Mouse (Mus musculus): ENCODE data around the gene Fra10ac1.

Fra10ac1 gene

GRCm38 (mm10) chr19:38223905-38224684 lies at the start of gene Fra10ac1:
Gene Fra10ac1, minus strand, starts transcription at chr19:38224156.
- peak; percentile 90 to 94 for DNase-seq (ENCODE audit: low spot score in 2 of 2)

DNA sequence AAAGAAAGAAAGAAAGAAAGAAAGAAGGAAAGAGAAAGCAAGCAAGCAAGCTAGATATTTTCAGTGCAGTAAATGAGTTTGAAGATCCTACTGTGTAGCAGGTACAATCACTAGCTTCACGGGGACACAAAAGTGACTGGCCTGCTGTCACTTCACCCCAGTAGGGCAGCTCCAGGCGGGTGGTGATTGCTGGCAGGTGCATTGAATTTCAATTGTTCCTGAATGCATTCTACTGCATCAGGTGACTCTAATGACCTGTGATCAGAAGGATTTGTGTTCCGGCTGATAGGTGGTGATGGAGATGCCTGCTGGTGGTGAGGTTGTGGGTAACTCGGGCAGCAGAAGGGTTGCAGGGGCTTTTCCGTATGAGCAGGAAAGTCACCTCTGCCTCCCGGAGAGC lies 47.1 kb upstream of the Fra10ac1 start:
- DNase-seq (ENCODE audit: low spot score in 2 of 2): no peak

GRCm38 (mm10) chr19:38267469-38267868 lies 43.5 kb upstream of the Fra10ac1 start:
- no peak for DNase-seq (ENCODE audit: low spot score in 2 of 2)

DNA sequence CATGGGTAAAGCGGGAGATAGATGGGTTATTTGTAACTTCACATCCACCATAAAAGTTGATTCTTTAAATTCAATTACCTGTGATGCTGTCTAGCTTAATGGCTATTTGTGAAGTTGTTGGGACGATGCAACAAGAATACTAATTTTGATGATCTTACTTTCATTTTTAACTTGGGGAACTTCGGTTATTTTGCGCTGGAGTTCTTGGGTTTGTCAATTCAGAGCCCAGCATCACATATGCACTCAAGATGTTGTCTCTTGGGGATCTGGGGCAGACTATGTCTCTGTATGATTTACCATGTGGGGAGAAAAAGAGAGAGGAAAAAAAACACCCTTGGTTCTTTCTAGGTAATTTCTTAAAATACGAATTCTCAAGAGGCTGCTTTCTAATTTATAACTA lies 41.8 kb upstream of the Fra10ac1 start:
- no peak for DNase-seq (ENCODE audit: low spot score in 2 of 2)

DNA sequence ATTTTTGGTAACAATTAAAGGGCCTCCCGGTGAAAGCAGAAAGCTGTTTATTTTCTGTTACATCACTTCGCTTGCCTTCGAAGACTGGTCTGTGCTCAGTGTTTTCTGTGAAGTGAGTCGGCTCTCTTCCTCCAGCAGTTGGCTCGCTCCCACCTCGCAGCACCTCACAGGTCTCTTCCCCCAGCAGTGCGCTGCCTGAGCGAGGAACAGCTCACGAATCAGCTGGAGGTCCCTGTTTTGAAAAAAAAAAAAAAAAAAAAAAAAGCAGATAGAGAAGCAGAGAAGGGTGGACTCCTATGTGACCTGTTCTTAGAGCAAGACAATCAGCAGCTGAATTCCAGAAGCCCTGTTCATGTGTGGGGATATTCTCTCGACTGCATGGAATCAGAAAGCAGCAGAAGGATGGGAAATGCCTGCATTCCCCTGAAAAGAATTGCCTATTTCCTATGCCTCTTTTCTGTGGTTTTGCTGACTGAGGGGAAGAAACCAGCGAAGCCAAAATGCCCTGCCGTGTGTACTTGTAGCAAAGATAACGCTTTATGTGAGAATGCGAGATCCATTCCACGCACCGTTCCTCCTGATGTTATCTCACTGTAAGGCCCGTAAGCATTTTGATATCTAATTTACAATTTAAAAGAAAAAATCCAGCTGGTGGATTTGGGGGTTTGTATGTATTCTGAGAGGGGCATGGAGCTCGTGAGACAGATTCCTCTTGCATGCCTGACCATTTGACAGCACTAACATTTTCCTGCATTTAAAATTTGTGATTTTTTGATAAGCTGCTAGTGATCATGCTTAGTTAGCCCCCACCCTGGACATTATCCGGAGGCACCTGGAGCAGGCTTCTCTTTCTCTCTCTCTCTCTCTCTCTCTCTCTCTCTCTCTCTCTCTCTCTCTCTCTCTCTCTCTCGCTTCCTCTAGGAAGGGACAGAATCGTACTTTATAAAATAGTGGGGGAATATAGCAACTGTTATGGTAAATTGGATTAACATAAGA lies 40.8 kb upstream of the Fra10ac1 start, which contains the start of gene Lgi1:
Gene Lgi1, plus strand, starts transcription at position 32 of the 996 bp plus-strand sequence.
- DNase-seq (ENCODE audit: low spot score in 2 of 2): no peak

GRCm38 (mm10) chr19:38263829-38264504 lies 40.0 kb upstream of the Fra10ac1 start:
- no peak for DNase-seq (ENCODE audit: low spot score in 2 of 2)

- no peak for DNase-seq (ENCODE audit: low spot score in 2 of 2)
Observed at GRCm38 (mm10) chr19:38261351-38261750, 37.4 kb upstream of the Fra10ac1 start.

DNA sequence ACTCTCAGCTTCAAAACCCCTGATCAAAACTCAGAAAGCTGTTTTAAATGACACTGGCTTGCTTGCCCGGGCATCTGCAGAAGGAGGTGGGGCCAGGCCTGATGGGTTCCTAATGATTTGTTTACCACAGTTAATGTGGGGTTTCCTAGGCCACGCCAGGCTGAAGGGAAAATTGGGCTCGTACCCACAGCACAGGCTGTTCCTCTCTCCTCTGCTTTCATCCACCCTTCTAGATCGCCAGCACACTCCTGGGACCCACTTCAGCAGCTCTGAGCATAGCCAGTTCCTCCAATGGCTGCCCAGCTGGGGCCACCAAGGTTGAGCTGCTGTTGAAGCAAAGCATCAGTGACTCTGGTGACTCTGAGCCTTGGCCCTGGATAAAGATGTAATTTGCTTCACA lies 36.4 kb upstream of the Fra10ac1 start:
- no peak for DNase-seq (ENCODE audit: low spot score in 2 of 2)

DNA sequence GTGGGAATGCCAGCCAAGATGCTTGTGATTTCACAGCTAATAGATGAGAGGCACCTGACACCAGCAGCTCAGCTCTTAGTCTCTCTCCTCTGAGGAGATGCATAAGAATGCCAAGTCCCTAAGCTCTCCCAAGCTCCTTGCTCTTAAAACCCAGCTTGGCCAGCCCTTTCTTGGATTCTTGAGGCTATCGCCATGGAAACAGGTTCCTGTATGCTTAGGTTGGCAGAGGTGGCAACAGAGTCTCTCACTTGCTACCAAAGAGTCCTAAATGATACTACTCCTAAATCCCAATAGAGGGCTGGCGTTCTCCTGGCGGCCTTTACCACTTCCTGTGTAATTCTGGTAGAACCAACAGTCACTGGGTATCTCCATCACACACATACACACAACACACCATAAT lies 35.5 kb upstream of the Fra10ac1 start:
- DNase-seq (ENCODE audit: low spot score in 2 of 2): no peak

DNA sequence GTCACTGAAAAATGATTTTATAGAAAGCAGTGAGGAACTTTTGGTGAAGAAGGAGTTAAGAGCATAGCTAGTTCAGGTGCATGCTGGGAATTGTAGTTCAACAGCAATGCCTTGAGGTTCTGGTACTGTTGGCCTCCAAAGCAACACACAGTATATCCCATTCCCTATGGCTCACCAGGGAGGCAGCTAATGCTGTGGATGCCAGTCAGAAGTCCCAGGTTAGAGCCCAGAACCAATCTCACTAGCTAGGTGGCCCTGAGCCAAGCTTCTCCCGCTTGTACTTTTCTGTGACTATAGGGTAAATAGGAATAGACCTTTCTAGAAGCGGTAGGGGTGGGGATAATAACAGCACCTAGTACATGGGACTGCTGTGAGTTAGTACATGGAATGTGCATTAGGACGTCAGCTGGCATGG lies 34.7 kb upstream of the Fra10ac1 start:
- DNase-seq (ENCODE audit: low spot score in 2 of 2): no peak

DNA sequence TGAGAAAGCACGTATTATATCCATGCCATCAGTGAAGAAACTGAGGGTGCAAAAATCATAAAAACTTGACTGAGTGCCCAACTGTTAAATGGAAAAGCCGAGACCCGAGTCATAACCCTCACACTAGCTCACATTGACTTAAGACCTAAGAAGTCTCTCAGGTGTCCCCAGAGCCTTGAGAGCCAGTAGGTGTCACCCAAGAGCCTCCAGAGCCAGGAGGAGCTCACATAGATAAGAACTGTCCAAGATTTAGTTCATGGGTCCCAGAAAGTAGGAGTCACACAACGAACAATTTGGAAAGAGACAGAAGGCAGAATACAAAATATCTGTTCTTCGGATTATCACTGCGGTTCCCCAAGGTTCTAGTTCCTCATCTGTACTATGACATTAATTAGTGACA lies 29.8 kb upstream of the Fra10ac1 start:
- DNase-seq (ENCODE audit: low spot score in 2 of 2): no peak

GRCm38 (mm10) chr19:38249627-38250026 lies 25.7 kb upstream of the Fra10ac1 start:
- no peak for DNase-seq (ENCODE audit: low spot score in 2 of 2)

DNA sequence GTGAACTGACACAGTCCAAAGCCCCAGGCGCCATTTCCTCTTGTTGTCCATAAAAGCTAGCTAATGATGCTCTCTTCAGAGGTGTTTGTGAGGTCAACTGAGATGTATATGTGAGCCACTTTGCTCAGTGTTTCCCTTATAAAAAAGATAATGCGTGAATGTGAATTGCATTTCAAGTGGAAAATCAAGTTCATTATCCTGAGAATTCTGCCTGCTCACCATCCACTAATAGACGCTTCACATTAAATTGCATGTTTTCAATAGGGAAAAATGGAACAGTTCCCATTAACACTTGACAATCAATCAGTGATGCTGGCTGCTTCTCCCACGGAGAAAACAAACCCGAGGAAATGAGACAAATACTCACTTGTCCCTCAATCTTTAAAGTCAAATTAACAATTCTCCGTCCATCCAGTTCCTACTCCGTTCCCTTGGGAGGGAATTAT lies 22.2 kb upstream of the Fra10ac1 start:
- no peak for DNase-seq (ENCODE audit: low spot score in 2 of 2)

DNA sequence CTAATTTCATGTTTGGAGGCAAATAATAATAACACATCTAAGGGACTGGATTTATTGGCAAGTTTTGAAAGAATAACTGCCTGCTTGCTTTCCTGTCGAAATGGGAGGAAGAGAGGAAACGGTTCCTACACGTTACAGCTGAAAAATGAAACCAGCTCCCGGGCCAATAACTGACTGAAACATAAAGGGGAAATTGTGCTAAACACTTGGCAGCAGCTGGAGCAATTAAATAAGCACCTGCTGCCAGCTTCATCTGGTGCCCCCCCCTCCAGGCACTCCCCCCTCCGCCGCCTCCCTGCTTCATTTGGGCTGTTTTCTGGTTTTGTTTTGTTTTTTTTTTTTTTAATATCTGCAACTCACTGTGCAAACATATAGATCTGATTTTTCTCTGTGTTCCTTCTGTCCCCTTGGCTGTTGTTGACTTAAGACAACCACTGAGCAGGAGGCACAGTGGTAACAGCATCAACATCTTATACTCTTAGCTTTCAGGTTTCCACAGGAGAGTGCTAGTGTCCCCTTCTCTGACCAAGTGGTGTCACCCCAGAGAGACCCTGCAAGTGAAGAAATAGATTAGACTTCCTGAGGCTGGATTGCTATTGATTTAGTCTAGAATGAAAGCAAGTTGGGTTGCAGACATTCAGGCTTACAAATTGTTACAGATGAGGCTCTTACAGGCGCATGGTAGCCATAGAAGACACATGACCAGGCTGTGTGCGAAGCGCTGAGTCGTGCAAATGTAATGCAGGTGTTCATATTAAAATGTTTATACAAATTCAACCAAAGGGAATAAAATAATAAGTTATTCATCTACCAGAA lies 21.6 kb upstream of the Fra10ac1 start:
- no peak for DNase-seq (ENCODE audit: low spot score in 2 of 2)

DNA sequence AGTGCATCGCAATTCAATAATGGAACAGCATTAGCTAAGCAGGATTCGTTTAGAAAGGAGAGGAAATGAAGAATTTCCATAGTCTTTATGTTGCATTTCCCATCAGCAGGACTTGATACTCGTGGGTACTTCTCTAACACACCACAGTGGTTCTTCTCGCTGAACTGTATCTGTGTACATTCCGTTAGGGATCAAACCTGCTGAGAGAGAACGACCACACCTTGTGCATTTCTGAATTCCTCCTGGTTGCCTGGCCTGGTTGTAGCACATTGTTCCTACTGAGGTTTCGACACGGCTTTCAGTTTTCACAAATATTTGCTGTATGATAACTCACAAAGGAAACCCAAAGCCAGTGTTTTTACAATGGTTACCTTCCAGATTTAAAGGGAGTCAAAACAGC lies 20.8 kb upstream of the Fra10ac1 start:
- peak in 1 of 2 experiments; percentile 28 for DNase-seq (ENCODE audit: low spot score in 2 of 2)

GRCm38 (mm10) chr19:38242314-38242852 lies 18.4 kb upstream of the Fra10ac1 start:
- no peak for DNase-seq (ENCODE audit: low spot score in 2 of 2)

GRCm38 (mm10) chr19:38238213-38238951 lies 14.4 kb upstream of the Fra10ac1 start:
- no peak for DNase-seq (ENCODE audit: low spot score in 2 of 2)

DNA sequence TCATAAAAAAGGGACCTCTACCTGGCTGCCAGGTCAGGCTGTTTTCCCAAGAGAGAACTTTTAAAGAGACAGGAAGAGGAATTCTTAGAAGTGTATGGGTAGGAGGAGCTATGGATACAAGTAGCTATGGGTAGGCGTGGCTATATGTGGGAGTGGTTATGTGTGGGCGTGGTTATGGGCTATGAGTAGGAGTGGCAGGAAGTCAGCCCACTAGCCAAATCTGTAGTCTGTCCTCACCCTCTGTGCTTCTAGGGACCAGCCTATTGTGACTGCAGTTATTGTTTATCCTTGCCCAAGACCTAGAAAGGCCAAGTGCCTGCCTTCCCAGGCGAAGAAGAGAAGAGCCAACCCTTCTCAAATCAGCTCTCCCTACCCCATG lies 13.9 kb upstream of the Fra10ac1 start:
- no peak for DNase-seq (ENCODE audit: low spot score in 2 of 2)

GRCm38 (mm10) chr19:38236526-38236925 lies 12.6 kb upstream of the Fra10ac1 start:
- no peak for DNase-seq (ENCODE audit: low spot score in 2 of 2)

GRCm38 (mm10) chr19:38232516-38232915 lies 8.6 kb upstream of the Fra10ac1 start:
- no peak for DNase-seq (ENCODE audit: low spot score in 2 of 2)
